Mouse (Mus musculus): ENCODE data around the gene Mmp24.

- no peak for TF ChIP-seq CTCF (conservative IDR thresholded peaks at IDR 0.05; ENCODE audit: insufficient read depth, insufficient read length, low read depth, low read length)
- no peak for TF ChIP-seq POLR2A (IDR thresholded peaks at IDR 0.05; ENCODE audit: low read depth, low read length)
These were observed 46.4 kb upstream of the Mmp24 start for GRCm38 (mm10) chr2:155728742-155729141.
